Mouse (Mus musculus): ENCODE results near the gene Ptger2.

DNA sequence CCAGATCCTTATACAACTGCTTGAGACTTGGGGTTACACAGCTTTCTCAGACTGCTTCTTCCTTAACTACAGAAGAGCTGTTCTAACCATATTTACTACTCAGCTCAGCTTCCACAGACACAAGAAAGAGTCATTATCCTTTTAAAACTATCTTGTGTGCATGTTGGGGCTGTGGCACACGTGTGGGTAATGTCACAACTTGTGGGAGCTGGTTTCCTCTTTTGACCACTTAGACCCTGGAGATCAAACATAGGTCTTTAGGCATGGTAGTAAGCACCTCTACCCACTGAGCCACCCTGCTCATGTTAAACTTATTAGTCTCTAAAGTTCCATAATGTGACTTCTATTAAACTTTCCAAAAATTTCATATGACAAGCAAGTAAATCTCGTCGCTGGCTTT is 33.6 kb downstream of the Ptger2 start:
- TF ChIP-seq USF2 (IDR thresholded peaks at IDR 0.05; ENCODE audit: borderline replicate concordance in 1 of 2, insufficient read depth in 1 of 2, low read depth in 1 of 2, low read length in 2 of 2) (no peak), ZKSCAN1 (IDR thresholded peaks at IDR 0.05; ENCODE audit: low read depth, low read length) (no peak)

Data from MEL (cell line).